Comparison of ENCODE assay signal across 8 mouse cellular contexts in genomic region chr11:72953440-72954151, GRCm38 (mm10). TPM values are rescaled to one million over a fixed set of nuclear protein-coding genes. Genes with fewer than 3 reads are reported as not detected.
DNase-seq lines count a peak whose midpoint lies in the region; ATAC-seq and TF ChIP-seq lines count a peak whose summit lies in the region.
"Had no signal": no experiment of that assay in that cellular context is flagged by ENCODE, and none has a peak within 500 bp of the region (broad histone marks: within the 10 kb centered on the region; RNA-seq: fewer than 3 reads in every experiment).

No protein-coding gene starts in this region.

- no peak for TF ChIP-seq CTCF in spleen, adult 2 months (IDR thresholded peaks at IDR 0.05; ENCODE audit: extremely low read depth, insufficient read depth, insufficient read length, insufficient replicate concordance)

- H3K9me3 ChIP-seq in intestine, embryonic 16.5 days (ENCODE audit: control insufficient read depth, low read length) = 0 out of 2 replicates have a peak, but pooled peaks cover 7% of the 10 kb centered on the region

- no peaks in the 10 kb centered on the region for H3K36me3 ChIP-seq in spleen, adult 2 months (ENCODE audit: control insufficient read depth, insufficient read depth, low read length)
- no peaks in the 10 kb centered on the region for H3K36me3 ChIP-seq in intestine, embryonic 16.5 days (ENCODE audit: control insufficient read depth, insufficient read depth, low read length)

- 29% methylated on average over 4 of the region's 4 CpGs for WGBS in spleen, adult 2 months
- 81% methylated on average over 4 of the region's 4 CpGs for WGBS in intestine, embryonic 16.5 days

- DNase-seq in 3T3-L1 (ENCODE audit: low read depth, low spot score) = peak; percentile 29
- peak; percentile 46 for DNase-seq in gastrocnemius, postnatal 14 days
- peak; percentile 65 for DNase-seq in kidney, postnatal 10 days
- DNase-seq in spleen, adult 2 months (ENCODE audit: low read depth in 1 of 2, low spot score in 2 of 2) = peak; percentile 62 to 79
- DNase-seq in testis, postnatal 14 days (ENCODE audit: low spot score) = no peak

- TF ChIP-seq POLR2A in spleen, adult 2 months (IDR thresholded peaks at IDR 0.05; ENCODE audit: low read depth, low read length) = no peak

- H3K4me2 ChIP-seq in intestine, embryonic 16.5 days (ENCODE audit: low read depth, low read length) = no peak overlapping the region

- peaks cover 49% of the 10 kb centered on the region for H3K4me1 ChIP-seq in spleen, adult 2 months (ENCODE audit: control insufficient read depth, insufficient read depth, insufficient read length)
- peaks cover 27% of the 10 kb centered on the region for H3K4me1 ChIP-seq in intestine, embryonic 16.5 days (ENCODE audit: control insufficient read depth, insufficient read depth, low read length)

- intact Hi-C loops in gastrocnemius, postnatal 14 days (cut with DNase I; ENCODE audit: low total_unique reads) = no loop called here

- no peaks in the 10 kb centered on the region for H3K27me3 ChIP-seq in spleen, adult 2 months (ENCODE audit: control insufficient read depth, insufficient read depth, low read length)
- no peaks in the 10 kb centered on the region for H3K27me3 ChIP-seq in intestine, embryonic 16.5 days (replicated peaks; ENCODE audit: control insufficient read depth, insufficient read depth, low read length)

- H3K4me3 ChIP-seq in spleen, adult 2 months (ENCODE audit: extremely low read depth, insufficient read depth, insufficient read length) = no peak overlapping the region
- no peak overlapping the region for H3K4me3 ChIP-seq in intestine, embryonic 16.5 days (ENCODE audit: low read length)

- no peak overlapping the region for H3K9ac ChIP-seq in intestine, embryonic 16.5 days (ENCODE audit: low read depth, low read length)
- H3K9ac ChIP-seq: liver, embryonic 14.5 days had no signal

- ATAC-seq in CD4-positive, CD25-positive, alpha-beta regulatory T cell, adult 4 months = peak; percentile 69
- ATAC-seq in intestine, embryonic 16.5 days = no peak

- H3K27ac ChIP-seq in spleen, adult 2 months (ENCODE audit: insufficient read depth, low read length) = peak overlapping the region; percentile 78
- no peak overlapping the region for H3K27ac ChIP-seq in intestine, embryonic 16.5 days (ENCODE audit: low read length)
- H3K27ac ChIP-seq: liver, embryonic 14.5 days had no signal

RNA-seq across cellular contexts. Expression of gene Atp2a3, which starts 7.4 kb away (rescaled TPM):
- polyA plus RNA-seq in CD4-positive, CD25-positive, alpha-beta regulatory T cell, adult 4 months (2017; shearing (Covaris generic)) = 10 to 100 TPM; 57.5 to 89.4 TPM
- total RNA-seq in gastrocnemius, postnatal 14 days (2021) = 10 to 100 TPM; 18.5 to 18.6 TPM
- polyA plus RNA-seq in spleen, adult 2 months (2012; rRNA removed) = 293 and 323 TPM in 2 replicates
- polyA plus RNA-seq in intestine, embryonic 16.5 days (2015; fragmentation: Nextera tagmentation; extraction: Ambion mirVana) = 28.1 and 28.8 TPM in 2 replicates

RNA-seq across cellular contexts. Expression of gene P2rx1, which starts 45.3 kb away (rescaled TPM):
- under 1 TPM in 1 of 2 experiments, not detected in 1; 0.39 TPM for polyA plus RNA-seq in CD4-positive, CD25-positive, alpha-beta regulatory T cell, adult 4 months (2017; shearing (Covaris generic))
- total RNA-seq in gastrocnemius, postnatal 14 days (2021) = 1 to 10 TPM in 1 of 2 experiments, under 1 TPM in 1; 0.38 to 1.1 TPM
- 14.3 and 16.3 TPM in 2 replicates for polyA plus RNA-seq in spleen, adult 2 months (2012; rRNA removed)
- polyA plus RNA-seq in intestine, embryonic 16.5 days (2015; fragmentation: Nextera tagmentation; extraction: Ambion mirVana) = 15.7 and 16.5 TPM in 2 replicates

Comparison
In these comparisons a context has a peak if more than half of its experiments do, and no peak if none do; other contexts are left out.
1. RNA of gene P2rx1, which starts 45.3 kb away (polyA plus RNA-seq): 15.7 to 16.5 TPM in intestine, embryonic 16.5 days and 14.3 to 16.3 TPM in spleen, adult 2 months; 0.39 TPM in CD4-positive, CD25-positive, alpha-beta regulatory T cell, adult 4 months; every median in the first group is over 10 times any median in the second.